Mouse (Mus musculus) heart, postnatal 0 days (tissue): ENCODE results near the gene Fbxo34. TPM values are rescaled to one million over a fixed set of nuclear protein-coding genes. Genes with fewer than 3 reads are reported as not detected.
"Not testable (repeated sequence)": the region's sequence is repeated elsewhere in the genome, so short reads cannot be mapped to it uniquely, and the experiment has no call there.

Experiments used
- ATAC-seq: fragments of 200-750 bp; cut with Nextera tagmentation; 2 replicates; pipeline ENCODE4 v1.8.0; 2017; ENCODE audit warnings: low read depth, moderate number of reproducible peaks, moderate library complexity; ENCODE audit not compliant: insufficient read depth
- DNase-seq: peaks from one replicate; pipeline ENCODE4 v3.0.0-alpha.2; 2016; ENCODE audit warnings: low spot score
- H3K27ac ChIP-seq: fragments of 300-500 bp; sonication (generic); 2 replicates; pipeline ENCODE4 v1.5.1; 2014; ENCODE audit warnings: low read depth, mild to moderate bottlenecking
- H3K27me3 ChIP-seq: fragments of 300-500 bp; sonication (generic); 2 replicates; pipeline ENCODE4 v1.6.1; 2014; ENCODE audit warnings: low read length, mixed read lengths; ENCODE audit not compliant: control insufficient read depth, insufficient read depth
- H3K36me3 ChIP-seq: fragments of 300-500 bp; sonication (generic); replicated peaks from 2 replicates; pipeline ENCODE4 v1.6.1; 2014; ENCODE audit warnings: low read length, mixed read lengths; ENCODE audit not compliant: control insufficient read depth, insufficient read depth
- H3K4me1 ChIP-seq: fragments of 300-500 bp; sonication (generic); 2 replicates; pipeline ENCODE4 v1.6.1; 2014; ENCODE audit warnings: antibody characterized with exemption; ENCODE audit not compliant: control insufficient read depth, insufficient read depth
- H3K4me2 ChIP-seq: fragments of 300-500 bp; sonication (generic); 2 replicates; pipeline ENCODE4 v1.6.1; 2014; ENCODE audit warnings: low read depth, mild to moderate bottlenecking, low read length, moderate library complexity
- H3K4me3 ChIP-seq: fragments of 300-500 bp; sonication (generic); 2 replicates; pipeline ENCODE4 v1.5.1; 2014; ENCODE audit warnings: low read depth, low read length
- H3K9ac ChIP-seq: fragments of 300-500 bp; sonication (generic); replicated peaks from 2 replicates; pipeline ENCODE4 v1.6.1; 2014; ENCODE audit warnings: low read depth, low read length, mixed read lengths
- H3K9me3 ChIP-seq: fragments of 300-500 bp; sonication (generic); replicated peaks from 2 replicates; pipeline ENCODE4 v1.6.1; 2016; ENCODE audit warnings: low read length; ENCODE audit not compliant: control insufficient read depth
- CTCF ChIP-seq: IDR thresholded peaks from 2 replicates; pipeline ENCODE4 v1.5.1; 2016; ENCODE audit warnings: antibody characterized with exemption, control low read depth, low read depth
- EP300 ChIP-seq: IDR thresholded peaks from 2 replicates; pipeline ENCODE4 v1.6.1; 2016; ENCODE audit warnings: antibody characterized with exemption, low read depth
- WGBS: fragments of 180-500 bp; shearing (Covaris S2); extraction: QIAGEN DNeasy Blood & Tissue Kit; methylation state at CpG from one replicate; pipeline ENCODE4 v1.1.7; 2014; 5-methylcytosine and 5-hydroxymethylcytosine counted together
- polyA plus RNA-seq: library from polyadenylated mRNA; unstranded; fragments of >200 nt; fragmentation: Nextera tagmentation; extraction: Ambion mirVana; gene quantifications from 2 replicates; pipeline ENCODE4 v1.2.1, GENCODE M21; 2015
- total RNA-seq: library from RNA; depleted of rRNA; stranded (reverse); fragments of >200 nt; gene quantifications from 2 replicates; pipeline ENCODE4 v1.2.3, GENCODE M21; 2014; ENCODE audit warnings: low replicate concordance

The Fbxo34 gene
- total and polyA plus RNA-seq, 2 experiments from 2014 or later = 9.9 to 12.8 TPM

GRCm38 (mm10) chr14:47563106-47563505 lies 112.9 kb downstream of the Fbxo34 start:
- H3K27me3 ChIP-seq = no peaks in the 10 kb centered on the region
- no peak overlapping the region for H3K27ac ChIP-seq
- no peak for TF ChIP-seq EP300
- no peak for TF ChIP-seq CTCF
- no peak overlapping the region for H3K9ac ChIP-seq
- H3K36me3 ChIP-seq = 0 out of 2 replicates have a peak, but pooled peaks cover 9% of the 10 kb centered on the region
- H3K9me3 ChIP-seq = no peaks in the 10 kb centered on the region
- DNase-seq = no peak
- H3K4me1 ChIP-seq = no peaks in the 10 kb centered on the region
- ATAC-seq = no peak
- 67% methylated on average over 4 of the region's 4 CpGs for WGBS
- no peak overlapping the region for H3K4me2 ChIP-seq
- H3K4me3 ChIP-seq = no peak overlapping the region

DNA sequence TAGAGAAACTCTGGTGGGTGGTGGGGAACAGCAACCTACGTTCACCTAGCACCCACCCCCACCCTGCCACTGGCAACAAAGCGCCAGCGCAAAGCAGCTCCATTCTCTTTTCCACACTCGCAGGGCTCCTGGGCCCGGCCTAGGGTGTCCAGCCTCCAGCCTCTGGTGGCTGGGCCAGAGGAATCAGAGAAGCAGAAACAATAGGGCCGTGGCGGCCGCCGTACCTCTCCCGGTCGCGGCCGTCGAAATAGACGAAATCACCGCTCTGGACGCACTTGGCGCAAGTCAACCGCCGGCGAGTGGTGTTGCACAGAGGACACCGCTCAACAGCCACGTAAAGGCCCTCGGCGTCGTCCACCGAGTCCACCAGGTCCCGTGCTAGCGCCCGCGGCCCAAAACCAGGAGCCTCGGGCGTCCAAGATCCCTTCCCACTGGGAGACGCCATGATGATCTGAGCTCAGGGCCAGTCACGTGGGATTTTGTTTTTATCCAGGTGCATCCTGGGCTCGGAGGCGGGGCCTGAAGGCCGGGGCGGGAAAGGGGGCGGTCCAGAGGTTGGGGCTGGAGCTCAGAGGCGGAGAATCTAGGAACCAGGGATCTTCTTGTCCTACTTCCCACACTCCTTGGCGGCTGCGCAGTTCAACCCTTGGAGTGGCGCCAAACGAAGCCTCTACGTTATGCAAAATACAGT lies 117.9 kb downstream of the Fbxo34 start:
- peak; percentile 99 for ATAC-seq
- peak overlapping the region; percentile 64 for H3K27ac ChIP-seq
- TF ChIP-seq EP300 = no peak
- no peak for TF ChIP-seq CTCF

DNA sequence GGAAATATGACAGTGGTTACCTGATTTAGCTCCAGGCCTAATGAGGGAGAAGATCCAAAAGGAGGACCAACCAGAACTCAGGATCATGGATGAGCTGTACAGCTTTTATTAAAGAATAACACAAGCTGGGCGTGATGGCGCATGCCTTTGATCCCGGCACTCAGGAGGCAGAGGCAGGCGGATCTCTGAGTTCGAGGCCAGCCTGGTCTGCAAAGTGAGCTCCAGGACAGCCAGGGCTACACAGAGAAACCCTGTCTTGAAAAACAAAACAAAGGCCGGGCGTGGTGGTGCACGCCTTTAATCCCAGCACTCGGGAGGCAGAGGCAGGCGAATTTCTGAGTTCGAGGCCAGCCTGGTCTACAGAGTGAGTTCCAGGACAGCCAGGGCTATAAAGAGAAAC lies 120.3 kb downstream of the Fbxo34 start, which contains the start of gene Atg14:
Atg14 (minus strand) TSS at position 101 of the 400 bp plus-strand sequence.
- not testable (repeated sequence) for ATAC-seq, H3K27me3 ChIP-seq, H3K36me3 ChIP-seq, H3K9ac ChIP-seq, H3K27ac ChIP-seq, H3K4me3 ChIP-seq, DNase-seq, H3K4me2 ChIP-seq, H3K9me3 ChIP-seq, H3K4me1 ChIP-seq
- WGBS = 89% methylated on average over 11 of the region's 11 CpGs

More for the DNA sequence above, 117.9 kb downstream of the Fbxo34 start:
- Histone ChIP-seq H3K4me2 (peak overlapping the region; percentile 74), H3K9me3 (no peaks in the 10 kb centered on the region), H3K4me1 (no peaks in the 10 kb centered on the region), H3K36me3 (0 out of 2 replicates have a peak, but pooled peaks cover 5% of the 10 kb centered on the region), H3K27me3 (no peaks in the 10 kb centered on the region), H3K4me3 (peak overlapping the region; percentile 88), H3K9ac (peak overlapping the region; percentile 80)
- 0% methylated on average over 46 of the region's 46 CpGs for WGBS
- DNase-seq = peak; percentile 98

- Histone ChIP-seq H3K27me3 (no peaks in the 10 kb centered on the region), H3K36me3 (no peaks in the 10 kb centered on the region), H3K4me3 (no peak overlapping the region), H3K4me2 (no peak overlapping the region), H3K9me3 (no peaks in the 10 kb centered on the region), H3K9ac (no peak overlapping the region), H3K27ac (no peak overlapping the region), H3K4me1 (no peaks in the 10 kb centered on the region)
- ATAC-seq (no peak), DNase-seq (no peak)
- 73% methylated on average over 4 of the region's 4 CpGs for WGBS
- no peak for TF ChIP-seq EP300
- TF ChIP-seq CTCF = no peak
Measured at GRCm38 (mm10) chr14:47572707-47573106, 122.5 kb downstream of the Fbxo34 start.

- H3K4me2 ChIP-seq = no peak overlapping the region
- H3K4me3 ChIP-seq = no peak overlapping the region
- no peaks in the 10 kb centered on the region for H3K36me3 ChIP-seq
- H3K27me3 ChIP-seq = no peaks in the 10 kb centered on the region
- WGBS = 71% methylated on average over 11 of the region's 11 CpGs
- no peaks in the 10 kb centered on the region for H3K9me3 ChIP-seq
- H3K27ac ChIP-seq = no peak overlapping the region
- ATAC-seq = no peak
- no peaks in the 10 kb centered on the region for H3K4me1 ChIP-seq
- no peak for DNase-seq
- no peak overlapping the region for H3K9ac ChIP-seq
- no peak for TF ChIP-seq EP300
Measured at GRCm38 (mm10) chr14:47574721-47575120, 124.5 kb downstream of the Fbxo34 start.

- WGBS = 55% methylated on average over 4 of the region's 4 CpGs
- Histone ChIP-seq H3K9ac (no peak overlapping the region), H3K4me2 (no peak overlapping the region), H3K4me1 (no peaks in the 10 kb centered on the region), H3K4me3 (no peak overlapping the region), H3K27me3 (no peaks in the 10 kb centered on the region), H3K36me3 (no peaks in the 10 kb centered on the region), H3K9me3 (no peaks in the 10 kb centered on the region), H3K27ac (no peak overlapping the region)
- DNase-seq (no peak), ATAC-seq (no peak)
- no peak for TF ChIP-seq CTCF
- no peak for TF ChIP-seq EP300
Measured at GRCm38 (mm10) chr14:47576687-47577086, 126.5 kb downstream of the Fbxo34 start.
